Mouse (Mus musculus): Measurements from ENCODE around the gene Ccdc78.

Ccdc78 gene

DNA sequence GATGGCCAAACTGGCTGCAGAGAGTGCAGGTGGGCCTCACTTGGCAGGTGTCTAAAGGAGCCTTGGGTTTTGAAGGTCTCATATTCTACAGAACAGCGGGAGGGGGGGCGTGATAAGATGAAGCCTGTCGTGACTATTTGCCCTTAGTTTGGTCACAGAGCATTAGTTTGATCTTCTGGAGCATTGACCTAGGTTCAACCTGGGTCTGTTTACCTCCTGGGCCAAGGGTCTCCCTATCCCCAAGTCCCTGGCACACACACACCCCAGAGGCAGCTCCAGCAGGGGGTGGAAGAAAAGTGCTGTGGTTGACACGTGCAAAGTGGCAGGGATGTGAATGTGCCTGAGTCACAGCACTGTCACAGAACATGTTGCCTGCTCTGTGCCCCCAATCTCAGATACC lies 24.5 kb downstream of the Ccdc78 start:
- DNase-seq (ENCODE audit: low spot score in 2 of 2): no peak

GRCm38 (mm10) chr17:25813471-25813870 lies 27.1 kb downstream of the Ccdc78 start:
- DNase-seq (ENCODE audit: low spot score in 2 of 2): peak in 1 of 2 experiments; percentile 82

DNA sequence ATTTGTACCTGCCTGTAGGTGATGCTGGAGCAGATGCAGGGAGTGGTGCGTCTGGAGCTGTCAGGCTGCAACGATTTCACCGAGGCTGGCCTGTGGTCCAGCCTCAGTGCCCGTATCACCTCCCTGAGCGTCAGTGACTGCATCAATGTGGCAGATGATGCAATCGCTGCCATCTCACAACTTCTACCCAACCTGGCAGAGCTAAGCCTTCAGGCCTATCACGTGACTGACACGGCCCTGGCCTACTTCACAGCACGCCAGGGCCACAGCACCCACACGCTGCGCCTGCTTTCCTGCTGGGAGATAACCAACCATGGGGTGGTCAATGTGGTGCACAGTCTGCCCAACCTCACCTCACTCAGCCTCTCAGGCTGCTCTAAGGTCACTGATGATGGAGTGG lies 31.3 kb downstream of the Ccdc78 start:
- no peak for DNase-seq (ENCODE audit: low spot score in 2 of 2)

- no peak for DNase-seq (ENCODE audit: low spot score in 2 of 2)
These were observed 32.7 kb downstream of the Ccdc78 start for GRCm38 (mm10) chr17:25818851-25819780.

DNA sequence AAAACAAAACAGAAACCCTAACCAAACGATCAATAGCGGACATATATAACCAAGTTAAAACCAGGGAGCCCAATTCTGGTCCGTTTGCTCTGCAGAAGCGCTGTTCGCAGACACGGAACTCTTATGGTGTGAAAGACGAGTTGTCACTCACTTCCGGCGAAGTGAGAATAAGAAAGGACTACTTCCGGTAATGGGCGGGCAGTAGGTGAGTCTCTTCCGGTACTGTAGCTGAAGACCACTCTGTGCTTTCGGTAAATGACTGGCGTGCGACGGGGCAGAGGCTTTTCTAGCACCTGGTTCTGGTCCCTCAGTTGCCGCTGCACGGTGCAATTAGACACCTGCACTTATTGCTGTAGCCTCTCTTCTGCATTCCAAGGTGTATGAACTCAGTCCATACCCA lies 37.1 kb downstream of the Ccdc78 start, which contains the start of gene Wdr24:
Gene Wdr24 (plus strand): TSS at position 176 of the 400 bp plus-strand sequence.
- peak; percentile 62 to 82 for DNase-seq (ENCODE audit: low spot score in 2 of 2)

DNA sequence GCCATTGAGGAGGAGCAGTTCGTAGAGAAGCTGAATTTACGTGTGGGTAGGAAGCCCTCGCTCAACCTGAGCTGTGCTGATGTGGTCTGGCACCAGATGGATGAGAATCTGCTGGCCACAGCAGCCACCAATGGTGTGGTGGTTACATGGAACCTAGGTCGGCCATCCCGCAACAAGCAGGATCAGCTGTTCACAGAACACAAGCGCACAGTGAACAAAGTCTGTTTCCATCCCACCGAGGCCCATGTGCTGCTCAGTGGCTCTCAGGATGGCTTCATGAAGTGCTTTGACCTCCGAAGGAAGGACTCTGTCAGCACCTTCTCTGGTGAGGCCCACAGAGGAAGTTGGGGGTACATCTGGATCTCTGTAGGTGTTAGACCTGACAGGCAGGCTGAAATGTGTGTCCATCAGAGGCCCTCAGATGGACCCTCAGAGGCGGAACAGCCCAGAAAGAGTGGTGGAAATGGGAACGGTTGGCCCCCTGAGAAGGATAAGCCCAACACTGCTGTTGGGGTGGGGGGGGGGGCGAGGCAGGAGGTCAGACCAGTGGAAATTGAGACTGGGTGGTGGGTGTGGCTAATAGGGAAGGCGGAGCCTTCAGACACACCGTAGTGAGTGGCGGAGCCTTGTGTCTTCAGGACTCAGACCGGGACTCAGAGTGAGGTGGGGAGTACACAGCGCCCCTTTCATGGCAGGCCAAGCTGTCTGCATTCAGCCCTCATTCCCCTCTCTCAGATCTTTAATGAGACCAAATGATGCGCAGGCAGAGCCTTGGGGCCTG lies 38.2 kb downstream of the Ccdc78 start:
- no peak for DNase-seq (ENCODE audit: low spot score in 2 of 2)

DNA sequence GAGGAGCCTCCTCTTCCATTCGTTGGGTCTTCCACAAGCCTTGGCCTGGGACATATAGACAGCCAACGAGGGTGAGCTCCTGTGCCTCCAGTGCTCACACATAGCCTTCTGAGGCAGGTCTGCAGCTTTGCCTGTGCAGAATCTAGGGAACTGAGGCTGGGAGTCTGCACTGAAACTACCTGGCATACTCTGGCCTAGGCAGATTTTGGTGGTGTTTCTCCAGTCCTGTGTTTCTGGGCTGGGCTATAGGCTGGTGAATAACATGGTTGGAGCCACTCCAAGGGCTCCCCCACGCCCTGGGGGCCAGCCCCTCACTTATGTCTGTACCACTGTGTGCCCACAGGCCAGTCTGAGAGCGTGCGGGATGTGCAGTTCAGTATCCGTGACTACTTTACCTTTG lies 38.9 kb downstream of the Ccdc78 start:
- DNase-seq (ENCODE audit: low spot score in 2 of 2): no peak

- no peak for DNase-seq (ENCODE audit: low spot score in 2 of 2)
These were observed 39.7 kb downstream of the Ccdc78 start for GRCm38 (mm10) chr17:25825984-25826570.

- no peak for DNase-seq (ENCODE audit: low spot score in 2 of 2)
These were observed 40.6 kb downstream of the Ccdc78 start for GRCm38 (mm10) chr17:25827011-25827410.

DNA sequence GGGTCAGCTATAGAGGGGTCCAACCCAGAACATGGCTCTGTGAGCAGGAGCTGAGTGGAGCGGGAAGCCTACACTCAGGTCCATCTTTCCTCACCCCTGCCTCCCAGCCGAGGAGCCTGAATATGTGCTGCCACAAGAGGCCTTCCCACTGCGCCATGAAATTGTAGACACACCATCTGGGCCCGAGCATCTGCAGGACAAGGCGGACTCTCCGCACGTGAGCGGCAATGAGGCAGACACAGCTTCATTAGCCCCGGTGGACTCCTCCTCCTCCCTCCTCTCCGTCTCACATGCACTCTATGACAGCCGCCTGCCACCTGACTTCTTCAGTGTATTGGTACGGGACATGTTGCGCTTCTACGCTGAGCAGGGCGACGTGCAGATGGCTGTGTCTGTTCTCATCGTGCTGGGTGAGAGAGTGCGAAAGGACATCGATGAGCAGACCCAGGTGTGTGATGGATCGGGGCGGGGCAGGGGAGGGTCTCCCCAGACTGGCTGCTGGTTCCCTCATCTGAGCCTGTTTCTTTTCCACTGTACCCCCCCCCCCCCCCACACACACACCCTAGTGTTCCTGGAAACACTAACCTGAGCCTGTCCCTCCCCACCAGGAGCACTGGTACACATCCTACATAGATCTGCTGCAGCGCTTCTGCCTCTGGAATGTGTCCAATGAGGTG lies 41.3 kb downstream of the Ccdc78 start:
- DNase-seq (ENCODE audit: low spot score in 2 of 2): no peak

DNA sequence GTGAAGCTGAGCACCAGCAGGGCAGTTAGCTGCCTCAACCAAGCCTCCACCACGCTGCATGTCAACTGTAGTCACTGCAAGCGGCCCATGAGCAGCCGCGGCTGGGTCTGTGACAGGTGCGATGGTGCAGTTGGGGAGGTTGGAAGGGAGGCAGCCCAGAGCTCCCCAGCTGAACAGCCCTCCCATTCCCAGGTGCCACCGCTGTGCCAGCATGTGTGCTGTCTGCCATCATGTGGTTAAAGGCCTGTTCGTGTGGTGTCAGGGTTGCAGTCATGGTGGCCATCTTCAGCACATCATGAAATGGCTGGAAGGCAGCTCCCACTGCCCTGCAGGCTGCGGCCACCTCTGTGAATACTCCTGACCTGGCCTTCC lies 41.8 kb downstream of the Ccdc78 start:
- DNase-seq (ENCODE audit: low spot score in 2 of 2): no peak

- DNase-seq (ENCODE audit: low spot score in 2 of 2): peak; percentile 66 to 68
These were observed 42.6 kb downstream of the Ccdc78 start, which contains the start of gene Jmjd8 for GRCm38 (mm10) chr17:25828712-25829557. TSS of gene Jmjd8 (plus strand) at chr17:25828867.

DNA sequence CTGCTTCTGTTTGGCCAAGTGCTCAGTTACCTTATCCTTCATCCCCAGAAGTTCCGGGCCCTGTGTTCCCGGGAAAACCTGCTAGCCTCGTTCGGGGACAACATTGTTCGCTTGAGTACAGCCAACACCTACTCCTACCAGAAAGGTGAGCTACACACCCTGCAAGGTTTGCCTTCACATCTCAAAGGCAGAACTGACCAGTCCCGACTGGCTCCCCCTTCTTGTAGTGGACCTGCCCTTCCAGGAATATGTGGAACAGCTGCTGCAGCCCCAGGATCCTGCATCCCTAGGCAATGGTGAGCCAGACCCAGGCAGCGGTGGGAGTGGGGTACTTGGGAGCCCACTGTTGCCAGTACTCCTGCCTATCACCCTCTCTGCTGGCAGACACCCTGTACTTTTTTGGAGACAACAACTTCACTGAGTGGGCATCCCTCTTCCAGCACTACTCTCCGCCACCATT lies 43.2 kb downstream of the Ccdc78 start:
- DNase-seq (ENCODE audit: low spot score in 2 of 2): no peak

DNA sequence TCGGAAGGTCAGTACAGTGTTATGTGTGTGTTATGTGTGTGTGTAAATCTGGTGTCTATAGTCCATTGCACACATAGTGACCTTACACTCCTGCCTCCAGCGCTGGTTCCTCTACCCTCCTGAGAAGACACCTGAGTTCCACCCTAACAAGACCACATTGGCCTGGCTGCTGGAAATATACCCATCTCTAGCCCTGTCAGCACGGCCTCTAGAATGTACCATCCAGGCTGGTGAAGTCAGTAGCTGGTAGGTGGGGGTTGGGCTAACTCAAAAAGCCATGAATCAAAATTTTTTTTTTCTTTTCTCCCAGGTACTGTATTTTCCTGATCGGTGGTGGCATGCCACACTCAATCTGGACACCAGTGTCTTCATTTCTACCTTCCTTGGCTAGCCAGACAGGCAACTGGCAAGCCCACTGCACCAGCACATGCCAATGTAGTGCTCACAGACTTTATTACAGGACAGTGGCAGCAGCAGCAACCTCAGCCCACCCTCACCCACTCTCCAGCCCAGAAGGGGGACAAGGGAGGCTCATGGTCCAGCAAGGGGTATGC lies 43.9 kb downstream of the Ccdc78 start:
- DNase-seq (ENCODE audit: low spot score in 2 of 2): no peak

- DNase-seq (ENCODE audit: low spot score in 2 of 2): no peak
These were observed 44.5 kb downstream of the Ccdc78 start for GRCm38 (mm10) chr17:25830806-25831431.

DNA sequence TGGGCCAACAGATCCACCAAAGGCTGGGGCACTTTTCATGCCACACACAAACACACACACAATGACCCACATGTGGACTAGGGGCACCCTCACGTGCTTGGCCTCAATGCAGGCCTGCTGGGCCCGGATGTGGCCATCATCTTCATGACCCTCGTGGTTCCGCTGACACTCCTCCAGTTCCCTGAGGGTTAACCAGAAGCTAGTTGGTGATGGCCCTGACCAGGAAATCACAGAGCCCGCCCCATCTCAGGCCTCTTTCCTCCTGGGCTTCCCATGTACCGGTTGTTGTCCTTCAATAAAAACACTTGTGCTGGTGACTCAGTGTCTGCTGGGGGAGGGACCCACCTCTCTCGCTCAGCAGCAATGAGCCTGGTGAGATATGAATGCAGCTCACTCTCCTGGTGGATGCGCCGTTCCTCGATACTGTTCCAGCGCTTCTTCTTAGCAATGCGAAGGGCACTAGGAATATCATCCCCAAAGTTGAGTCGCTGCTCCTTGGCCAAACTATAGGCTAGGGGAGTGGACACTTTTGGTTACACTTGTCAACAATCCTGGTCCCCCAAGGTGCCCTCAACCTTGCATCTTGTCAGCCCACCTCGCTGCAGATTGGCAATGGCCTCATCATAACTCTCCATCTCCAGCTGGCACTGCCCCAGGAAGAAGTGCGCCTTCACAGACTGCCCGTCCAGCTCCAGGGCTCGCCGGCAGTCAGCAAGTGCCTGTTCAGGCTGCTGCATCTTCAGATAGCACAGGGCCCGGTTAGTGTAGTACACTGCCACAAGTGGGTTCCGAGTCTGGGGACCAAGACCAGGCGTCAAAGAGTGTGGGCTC lies 45.3 kb downstream of the Ccdc78 start:
- no peak for DNase-seq (ENCODE audit: low spot score in 2 of 2)

DNA sequence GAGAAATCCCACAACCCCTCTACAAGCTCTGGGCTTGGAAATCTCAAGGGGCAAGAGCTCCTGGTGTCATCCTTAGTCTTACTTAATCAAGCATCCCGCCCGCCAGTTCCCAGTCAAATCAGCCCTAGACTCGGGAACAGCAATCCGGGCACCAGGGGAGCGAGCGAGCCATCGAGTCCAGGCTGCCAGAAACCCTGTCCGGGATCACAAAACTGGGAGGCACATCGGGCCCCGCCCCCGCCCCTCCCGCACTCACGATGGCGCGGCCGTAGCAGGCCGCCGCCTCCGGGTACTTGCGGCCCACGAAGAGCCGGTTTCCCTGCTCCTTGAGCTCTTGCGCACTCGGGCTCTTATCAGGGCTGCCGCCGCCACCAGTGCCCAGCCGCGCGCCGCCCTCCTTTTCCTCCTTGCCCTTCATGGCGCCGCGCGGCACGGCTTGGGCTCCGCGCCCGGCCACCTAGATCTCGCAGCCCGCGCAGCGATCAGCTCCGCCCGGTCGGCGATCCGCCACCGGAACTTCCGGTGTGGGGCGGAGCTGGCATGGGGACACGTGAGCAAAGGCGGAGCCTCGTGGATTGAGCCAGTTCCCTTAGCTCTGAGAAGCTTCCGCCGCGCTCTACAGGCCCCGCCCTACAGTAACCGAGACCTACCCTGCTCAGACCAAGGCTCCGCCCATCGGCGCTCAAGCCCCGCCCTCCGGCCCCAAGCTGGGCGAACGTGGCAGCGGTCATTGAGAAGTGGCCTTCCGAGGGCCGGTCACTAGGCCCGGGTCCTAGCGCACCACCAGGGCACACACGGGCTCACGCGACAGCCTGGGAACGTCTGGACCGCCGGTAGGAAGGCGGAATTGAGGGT lies 46.3 kb downstream of the Ccdc78 start:
- peak; percentile 94 to 97 for DNase-seq (ENCODE audit: low spot score in 2 of 2)

GRCm38 (mm10) chr17:25833291-25833663 lies 46.9 kb downstream of the Ccdc78 start, which contains the start of gene Stub1:
TSS of gene Stub1 (minus strand) at chr17:25833404.
- peak in 1 of 2 experiments; percentile 44 for DNase-seq (ENCODE audit: low spot score in 2 of 2)
